Mouse (Mus musculus) myocyte (in vitro differentiated cells): Measurements from ENCODE around the gene Pld1. TPM values are rescaled to one million over a fixed set of nuclear protein-coding genes. Genes with fewer than 3 reads are reported as not detected.

ENCODE experiments used
- H3K27me3 ChIP-seq: one replicate; pipeline ENCODE4 v1.6.1; 2011; ENCODE audit not compliant: control insufficient read depth, insufficient read depth, insufficient read length
- H3K36me3 ChIP-seq: one replicate; pipeline ENCODE4 v1.6.1; 2011; ENCODE audit not compliant: control insufficient read depth, insufficient read depth
- H3K4me2 ChIP-seq: one replicate; pipeline ENCODE4 v1.6.1; 2011; ENCODE audit warnings: low read depth, control low read depth
- H3K4me3 ChIP-seq: one replicate; pipeline ENCODE4 v1.5.1; 2011; ENCODE audit warnings: mild to moderate bottlenecking, control low read depth, moderate library complexity
- H3K79me2 ChIP-seq: one replicate; pipeline ENCODE4 v1.6.1; 2011; ENCODE audit not compliant: control insufficient read depth, insufficient read depth
- H3ac ChIP-seq: one replicate; pipeline ENCODE4 v1.6.1; 2011; ENCODE audit not compliant: control insufficient read depth, insufficient read length
- CEBPB ChIP-seq: IDR thresholded peaks from 2 replicates; pipeline ENCODE4 v1.6.1; 2011; ENCODE audit warnings: mild to moderate bottlenecking, moderate library complexity; ENCODE audit not compliant: poor library complexity, insufficient read depth, severe bottlenecking
- E2F4 ChIP-seq: IDR thresholded peaks from one replicate; pipeline ENCODE4 v1.6.1; 2011; ENCODE audit warnings: mild to moderate bottlenecking, control low read depth, moderate library complexity; ENCODE audit not compliant: insufficient read depth
- MAX ChIP-seq: IDR thresholded peaks from one replicate; pipeline ENCODE4 v1.6.1; 2011; ENCODE audit warnings: low read depth, mild to moderate bottlenecking, control low read depth
- MYOD1 ChIP-seq, 3 experiments: IDR thresholded peaks; one replicate each; pipeline ENCODE4 v1.6.1; 2011; ENCODE audit warnings: control low read depth in 2 of 3, low read depth in 2 of 3, mild to moderate bottlenecking in 2 of 3, moderate library complexity in 1 of 3; ENCODE audit not compliant: insufficient read length in 2 of 3, control insufficient read depth in 1 of 3
- MYOG ChIP-seq, 3 experiments: IDR thresholded peaks; one replicate each; pipeline ENCODE4 v1.6.1; 2011; ENCODE audit warnings: control low read depth in 2 of 3, low read depth in 2 of 3, mild to moderate bottlenecking in 2 of 3; ENCODE audit not compliant: insufficient read length in 2 of 3, control insufficient read depth in 1 of 3, insufficient read depth in 1 of 3
- POLR2A ChIP-seq: IDR thresholded peaks from one replicate; pipeline ENCODE4 v1.6.1; 2011; ENCODE audit warnings: low read depth, mild to moderate bottlenecking, control low read depth, moderate library complexity; ENCODE audit not compliant: insufficient read length
- POLR2AphosphoS2 ChIP-seq: IDR thresholded peaks from one replicate; pipeline ENCODE4 v1.6.1; 2011; ENCODE audit warnings: low read depth, control low read depth; ENCODE audit not compliant: insufficient read length
- REST ChIP-seq: IDR thresholded peaks from one replicate; pipeline ENCODE4 v1.6.1; 2011; ENCODE audit warnings: mild to moderate bottlenecking, control low read depth, moderate library complexity; ENCODE audit not compliant: insufficient read depth, insufficient read length
- SRF ChIP-seq: IDR thresholded peaks from one replicate; pipeline ENCODE4 v1.6.1; 2011; ENCODE audit warnings: low read depth; ENCODE audit not compliant: control insufficient read depth, insufficient read length
- TCF12 ChIP-seq: IDR thresholded peaks from one replicate; pipeline ENCODE4 v1.6.1; 2011; ENCODE audit warnings: mild to moderate bottlenecking, control low read depth; ENCODE audit not compliant: poor library complexity, insufficient read depth, severe bottlenecking
- TCF3 ChIP-seq: IDR thresholded peaks from one replicate; pipeline ENCODE4 v1.6.1; 2011; ENCODE audit warnings: low read depth, control low read depth; ENCODE audit not compliant: insufficient read length
- USF1 ChIP-seq: IDR thresholded peaks from one replicate; pipeline ENCODE4 v1.6.1; 2011; ENCODE audit warnings: low read depth, mild to moderate bottlenecking, control low read depth, moderate library complexity
- polyA plus RNA-seq: library from polyadenylated mRNA; unstranded; fragments of >200 nt; fragmentation: generic; extraction: Trizol; gene quantifications from one replicate; pipeline ENCODE4 v1.2.1, GENCODE M21; 2012; ENCODE audit warnings: missing spikeins

The Pld1 gene
- 6.5 TPM for polyA plus RNA-seq

GRCm38 (mm10) chr3:27938381-27939323 lies at the start of gene Pld1:
Pld1 (plus strand) TSS chr3:27938695.
- Histone ChIP-seq H3ac (peak within 1 kb of the TSS; percentile 21), H3K27me3 (no peaks in the 10 kb centered on the region), H3K79me2 (no peaks in the 10 kb centered on the region), H3K4me2 (peak within 1 kb of the TSS; percentile 98), H3K36me3 (no peaks in the 10 kb centered on the region), H3K4me3 (peak within 1 kb of the TSS; percentile 54)
- TF ChIP-seq CEBPB (no peak), E2F4 (no peak), POLR2A (peak; percentile 60), MAX (no peak), TCF12 (peak; percentile 57), MYOG (IDR thresholded peaks at IDR 0.05; ENCODE audit: control insufficient read depth in 1 of 3, insufficient read depth in 1 of 3, insufficient read length in 2 of 3, low read depth in 2 of 3) (peak; percentile 70 to 94 (median 92)), POLR2AphosphoS2 (no peak), TCF3 (peak; percentile 56), REST (no peak), MYOD1 (IDR thresholded peaks at IDR 0.05; ENCODE audit: control insufficient read depth in 1 of 3, insufficient read length in 2 of 3, low read depth in 2 of 3) (peak in 2 of 3 experiments; percentile 91 to 93), USF1 (no peak), SRF (no peak)

- TF ChIP-seq POLR2A (no peak), TCF12 (no peak), MYOG (IDR thresholded peaks at IDR 0.05; ENCODE audit: control insufficient read depth in 1 of 3, insufficient read depth in 1 of 3, insufficient read length in 2 of 3, low read depth in 2 of 3) (no peak), E2F4 (no peak), SRF (no peak), POLR2AphosphoS2 (no peak), CEBPB (no peak), MYOD1 (IDR thresholded peaks at IDR 0.05; ENCODE audit: control insufficient read depth in 1 of 3, insufficient read length in 2 of 3, low read depth in 2 of 3) (no peak), TCF3 (no peak), REST (no peak), MAX (no peak), USF1 (no peak)
- Histone ChIP-seq H3K4me3 (no peak within 1 kb of the TSS), H3K36me3 (no peaks in the 10 kb centered on the region), H3K79me2 (no peaks in the 10 kb centered on the region), H3ac (no peak within 1 kb of the TSS), H3K27me3 (no peaks in the 10 kb centered on the region), H3K4me2 (no peak within 1 kb of the TSS)
These were observed 42.1 kb upstream of the Pld1 start, which contains the start of gene Tmem212 for GRCm38 (mm10) chr3:27896318-27896892. Tmem212 (minus strand) TSS chr3:27896368.

- Histone ChIP-seq H3ac (no peak overlapping the region), H3K36me3 (no peaks in the 10 kb centered on the region), H3K27me3 (no peaks in the 10 kb centered on the region), H3K79me2 (no peaks in the 10 kb centered on the region), H3K4me2 (no peak overlapping the region), H3K4me3 (no peak overlapping the region)
- TF ChIP-seq TCF3 (no peak), MYOD1 (IDR thresholded peaks at IDR 0.05; ENCODE audit: control insufficient read depth in 1 of 3, insufficient read length in 2 of 3, low read depth in 2 of 3) (no peak), MAX (no peak)
These were observed 40.3 kb upstream of the Pld1 start for GRCm38 (mm10) chr3:27898178-27898577.

GRCm38 (mm10) chr3:27899012-27899726 lies 39.3 kb upstream of the Pld1 start:
- no peak for TF ChIP-seq USF1
- TF ChIP-seq TCF12: peak; percentile 92
- TF ChIP-seq MYOG (IDR thresholded peaks at IDR 0.05; ENCODE audit: control insufficient read depth in 1 of 3, insufficient read depth in 1 of 3, insufficient read length in 2 of 3, low read depth in 2 of 3): peak; percentile 89 to 99 (median 97)
- no peak for TF ChIP-seq CEBPB
- peak; percentile 92 for TF ChIP-seq TCF3
- TF ChIP-seq REST: no peak
- no peak for TF ChIP-seq MAX
- peak; percentile 70 to 98 (median 94) for TF ChIP-seq MYOD1 (IDR thresholded peaks at IDR 0.05; ENCODE audit: control insufficient read depth in 1 of 3, insufficient read length in 2 of 3, low read depth in 2 of 3)
- no peak for TF ChIP-seq POLR2AphosphoS2
- TF ChIP-seq E2F4: no peak

More at GRCm38 (mm10) chr3:27899012-27899726, 39.3 kb upstream of the Pld1 start:
- Histone ChIP-seq H3K79me2 (no peaks in the 10 kb centered on the region), H3K4me3 (no peak overlapping the region), H3K4me2 (peak overlapping the region; percentile 35), H3K36me3 (no peaks in the 10 kb centered on the region), H3ac (no peak overlapping the region), H3K27me3 (no peaks in the 10 kb centered on the region)
